Mouse (Mus musculus) intestine, postnatal 0 days (tissue): Measurements from ENCODE around the gene Lrrc8a. TPM values are rescaled to one million over a fixed set of nuclear protein-coding genes. Genes with fewer than 3 reads are reported as not detected.
A peak's percentile ranks its signal among the peaks of the same experiment; 100 is the strongest.

Source experiments
- ATAC-seq: fragments of 200-750 bp; cut with Nextera tagmentation; 2 replicates; pipeline ENCODE4 v1.8.0; 2017; ENCODE audit warnings: mild to moderate bottlenecking, moderate TSS enrichment, moderate library complexity
- H3K27ac ChIP-seq: fragments of 300-500 bp; sonication (generic); 2 replicates; pipeline ENCODE4 v1.5.1; 2014; ENCODE audit warnings: mild to moderate bottlenecking, low read depth, low read length, moderate library complexity
- H3K27me3 ChIP-seq: fragments of 300-500 bp; sonication (generic); replicated peaks from 2 replicates; pipeline ENCODE4 v1.6.1; 2014; ENCODE audit warnings: low read length, mixed read lengths; ENCODE audit not compliant: control insufficient read depth, insufficient read depth
- H3K36me3 ChIP-seq: fragments of 300-500 bp; sonication (generic); 2 replicates; pipeline ENCODE4 v1.6.1; 2014; ENCODE audit warnings: mild to moderate bottlenecking, moderate library complexity; ENCODE audit not compliant: control insufficient read depth, insufficient read depth
- H3K4me1 ChIP-seq: fragments of 300-500 bp; sonication (generic); replicated peaks from 2 replicates; pipeline ENCODE4 v1.6.1; 2014; ENCODE audit warnings: antibody characterized with exemption, low read length, mixed read lengths; ENCODE audit not compliant: control insufficient read depth, insufficient read depth
- H3K4me2 ChIP-seq: fragments of 300-500 bp; sonication (generic); replicated peaks from 2 replicates; pipeline ENCODE4 v1.6.1; 2014; ENCODE audit warnings: low read depth, mild to moderate bottlenecking, moderate library complexity
- H3K4me3 ChIP-seq: fragments of 300-500 bp; sonication (generic); 2 replicates; pipeline ENCODE4 v1.5.1; 2014; ENCODE audit warnings: low read depth, low read length
- H3K9ac ChIP-seq: fragments of 300-500 bp; sonication (generic); 2 replicates; pipeline ENCODE4 v1.6.1; 2014; ENCODE audit warnings: mild to moderate bottlenecking, low read depth, low read length
- H3K9me3 ChIP-seq: fragments of 300-500 bp; sonication (generic); 2 replicates; pipeline ENCODE4 v1.6.1; 2016; ENCODE audit warnings: mixed run types; ENCODE audit not compliant: control insufficient read depth
- CTCF ChIP-seq: sonication (generic); IDR thresholded peaks from 2 replicates; pipeline ENCODE4 v1.5.1; 2016; ENCODE audit warnings: low read depth, mild to moderate bottlenecking, control low read depth, antibody characterized with exemption, moderate library complexity
- WGBS: fragments of 180-500 bp; shearing (Covaris S2); extraction: QIAGEN DNeasy Blood & Tissue Kit; methylation state at CpG from one replicate; pipeline ENCODE4 v1.1.7; 2014; 5-methylcytosine and 5-hydroxymethylcytosine counted together
- polyA plus RNA-seq: library from polyadenylated mRNA; unstranded; fragments of >200 nt; fragmentation: Nextera tagmentation; extraction: Ambion mirVana; gene quantifications from 2 replicates; pipeline ENCODE4 v1.2.1, GENCODE M21; 2015

The Lrrc8a gene
- polyA plus RNA-seq, 1 experiment from 2014 or later, result 40.5 TPM

- TF ChIP-seq CTCF, result no peak
- Histone ChIP-seq H3K27me3 (no peaks in the 10 kb centered on the region), H3K9ac (no peak overlapping the region), H3K4me2 (no peak overlapping the region), H3K27ac (peak overlapping the region; percentile 68; the same call in 1 of the 2 replicates), H3K9me3 (no peaks in the 10 kb centered on the region), H3K36me3 (peaks cover 45% of the 10 kb centered on the region), H3K4me1 (peaks cover 10% of the 10 kb centered on the region), H3K4me3 (no peak overlapping the region)
- ATAC-seq, result no peak
- whole genome bisulfite sequencing, result 91% methylated on average over 4 of the region's 4 CpGs
Measured at GRCm38 (mm10) chr2:30243391-30243790, 5.9 kb downstream of the Lrrc8a start.

GRCm38 (mm10) chr2:30244595-30245178 lies 7.2 kb downstream of the Lrrc8a start:
- ATAC-seq, result peak; percentile 3; the same call in 1 of the 2 replicates
- no peak overlapping the region for H3K4me2 ChIP-seq

GRCm38 (mm10) chr2:30247036-30247435 lies 9.5 kb downstream of the Lrrc8a start:
- H3K9ac ChIP-seq, result no peak overlapping the region
- ATAC-seq, result no peak
- H3K36me3 ChIP-seq, result peaks cover 46% of the 10 kb centered on the region
- TF ChIP-seq CTCF, result no peak
- no peaks in the 10 kb centered on the region for H3K9me3 ChIP-seq
- H3K27ac ChIP-seq, result no peak overlapping the region
- 88% methylated on average over 5 of the region's 5 CpGs for WGBS
- peaks cover 11% of the 10 kb centered on the region for H3K4me1 ChIP-seq
- H3K4me3 ChIP-seq, result no peak overlapping the region
- H3K27me3 ChIP-seq, result no peaks in the 10 kb centered on the region
- no peak overlapping the region for H3K4me2 ChIP-seq

More at GRCm38 (mm10) chr2:30244595-30245178, 7.2 kb downstream of the Lrrc8a start:
- Histone ChIP-seq H3K27me3 (no peaks in the 10 kb centered on the region), H3K4me3 (no peak overlapping the region), H3K9me3 (no peaks in the 10 kb centered on the region), H3K4me1 (peaks cover 10% of the 10 kb centered on the region), H3K36me3 (peaks cover 56% of the 10 kb centered on the region), H3K27ac (no peak overlapping the region), H3K9ac (no peak overlapping the region)
- TF ChIP-seq CTCF, result no peak
- WGBS, result 39% methylated on average over 7 of the region's 7 CpGs

GRCm38 (mm10) chr2:30247681-30248080 lies 10.2 kb downstream of the Lrrc8a start:
- Histone ChIP-seq H3K4me1 (peaks cover 12% of the 10 kb centered on the region), H3K4me3 (no peak overlapping the region), H3K9ac (no peak overlapping the region), H3K4me2 (no peak overlapping the region), H3K9me3 (no peaks in the 10 kb centered on the region), H3K27me3 (no peaks in the 10 kb centered on the region), H3K36me3 (peaks cover 40% of the 10 kb centered on the region), H3K27ac (no peak overlapping the region)
- 77% methylated on average over 4 of the region's 4 CpGs for WGBS
- TF ChIP-seq CTCF, result no peak
- ATAC-seq, result no peak

- 86% methylated on average over 3 of the region's 3 CpGs for WGBS
- Histone ChIP-seq H3K36me3 (peaks cover 30% of the 10 kb centered on the region), H3K27me3 (no peaks in the 10 kb centered on the region), H3K4me2 (no peak overlapping the region), H3K4me3 (no peak overlapping the region), H3K9me3 (no peaks in the 10 kb centered on the region), H3K9ac (no peak overlapping the region), H3K4me1 (peaks cover 12% of the 10 kb centered on the region; the same call in 1 of the 2 replicates), H3K27ac (no peak overlapping the region)
- ATAC-seq, result no peak
- TF ChIP-seq CTCF, result no peak
Measured at GRCm38 (mm10) chr2:30249182-30249581, 11.7 kb downstream of the Lrrc8a start.

GRCm38 (mm10) chr2:30250166-30251128 lies 12.9 kb downstream of the Lrrc8a start:
- TF ChIP-seq CTCF, result no peak
- H3K27me3 ChIP-seq, result no peaks in the 10 kb centered on the region
- no peaks in the 10 kb centered on the region for H3K9me3 ChIP-seq
- no peak overlapping the region for H3K4me2 ChIP-seq
- 0 out of 2 replicates have a peak overlapping the region, but pooled peaks have one; percentile 7 for H3K9ac ChIP-seq
- peaks cover 38% of the 10 kb centered on the region for H3K36me3 ChIP-seq
- no peak overlapping the region for H3K4me3 ChIP-seq
- no peak for ATAC-seq
- no peak overlapping the region for H3K27ac ChIP-seq
- WGBS, result 75% methylated on average over 10 of the region's 10 CpGs
- peaks cover 12% of the 10 kb centered on the region; the same call in 1 of the 2 replicates for H3K4me1 ChIP-seq
